Mouse (Mus musculus) erythroblast, adult 5-6 weeks (primary cell): ENCODE data around the gene Mrps6. TPM values are rescaled to one million over a fixed set of nuclear protein-coding genes. Genes with fewer than 3 reads are reported as not detected.

Experiments used
- ATAC-seq: replicated peaks from 2 replicates; pipeline ENCODE4 v1.8.0; 2016; ENCODE audit warnings: moderate number of reproducible peaks, mild to moderate bottlenecking, moderate TSS enrichment, inconsistent platforms; ENCODE audit not compliant: poor library complexity, low FRiP score, severe bottlenecking
- total RNA-seq, 2 experiments: library from RNA; stranded (forward) in 1 of 2; stranded (reverse) in 1 of 2; fragments of 150-400 nt in 1 of 2; fragments of 200-764, 138-1000 nt in 1 of 2; gene quantifications; 2 replicates each; pipeline versions ENCODE4 v1.2.3 to v1.2.4; 2015 to 2017; ENCODE audit warnings: low replicate concordance in 2 of 2

Mrps6 gene
- total RNA-seq, 2 experiments from 2014 or later = 5.5 TPM; not detected in 1

DNA sequence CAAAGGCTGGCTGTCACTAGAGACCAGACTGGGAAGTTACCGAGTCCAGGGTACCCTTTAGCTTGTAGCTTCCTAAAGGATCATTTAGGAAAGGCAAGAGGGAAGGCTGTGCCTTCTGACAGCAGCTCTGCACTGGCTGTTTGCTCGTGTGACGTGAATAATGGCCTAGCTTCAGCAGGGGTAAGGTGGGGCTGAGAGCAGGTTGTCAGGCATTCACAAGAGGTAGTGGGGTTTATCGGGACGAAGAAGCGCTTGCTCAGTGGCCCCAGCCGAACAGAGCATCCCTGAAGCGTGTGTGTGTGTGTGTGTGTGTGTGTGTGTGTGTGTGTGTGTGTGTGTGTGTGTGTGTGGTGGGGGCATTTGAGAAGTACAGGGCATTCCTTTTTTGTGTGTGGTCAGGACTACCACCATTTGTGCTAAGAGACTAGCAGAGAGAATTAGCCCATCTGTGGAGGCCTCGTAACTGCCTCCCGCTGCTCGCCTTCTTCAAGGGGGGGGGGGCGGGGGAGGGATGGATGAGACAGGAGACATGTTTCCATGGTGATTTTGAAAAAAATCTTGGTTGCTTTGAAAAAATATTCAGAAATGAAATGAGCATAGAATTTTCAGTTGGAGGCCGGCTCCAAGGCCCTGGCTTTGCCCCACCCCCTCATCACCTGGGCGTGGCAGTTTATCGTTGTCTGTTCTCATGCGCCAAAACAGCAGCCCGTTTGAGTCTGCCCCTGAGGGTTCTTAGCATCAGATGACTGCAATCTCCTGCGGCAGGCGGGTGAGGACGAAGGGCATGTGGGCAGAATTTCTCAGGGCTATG, 57.7 kb downstream of the Mrps6 start:
- ATAC-seq = no peak

DNA sequence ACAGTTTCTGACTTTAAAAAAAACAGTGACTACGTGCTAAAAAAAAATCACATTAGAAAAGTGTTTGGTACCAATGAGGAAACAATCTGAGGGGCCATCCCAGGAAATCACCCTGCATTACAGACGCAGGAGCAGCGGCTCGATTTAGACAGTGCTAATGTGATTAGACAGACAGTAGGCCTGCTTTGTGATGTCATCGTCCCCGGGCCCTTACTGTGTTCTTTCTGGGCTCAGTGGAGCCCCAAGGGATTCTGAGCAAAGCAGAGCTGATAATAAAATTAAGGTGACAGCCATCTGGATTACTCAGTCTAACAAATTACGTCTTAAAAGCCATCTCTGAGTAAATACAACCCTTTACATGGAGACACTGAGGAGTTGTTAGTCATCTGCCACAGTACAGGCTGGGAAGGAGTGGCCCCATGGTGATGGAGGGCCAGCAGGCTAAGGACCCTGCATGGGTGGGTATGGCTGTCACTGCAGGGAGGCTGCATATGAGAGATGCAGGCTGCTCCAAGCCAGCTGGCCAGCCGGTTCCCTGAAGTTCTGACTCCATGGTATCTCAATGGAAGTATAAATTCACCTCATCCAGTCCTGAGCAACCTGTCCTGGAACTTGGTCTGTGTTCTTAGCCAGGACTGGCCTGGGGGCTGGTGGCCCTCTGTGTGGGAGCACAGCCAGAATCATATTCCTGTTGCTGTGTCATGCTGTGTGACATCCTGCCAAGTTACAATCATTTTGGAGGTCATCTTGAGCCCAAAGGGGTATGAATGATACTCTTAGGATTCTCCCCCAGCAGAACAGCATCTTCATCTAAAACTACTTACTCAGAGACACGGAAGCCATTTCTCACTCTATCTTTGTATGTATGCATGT, 59.5 kb downstream of the Mrps6 start:
- ATAC-seq = no peak

DNA sequence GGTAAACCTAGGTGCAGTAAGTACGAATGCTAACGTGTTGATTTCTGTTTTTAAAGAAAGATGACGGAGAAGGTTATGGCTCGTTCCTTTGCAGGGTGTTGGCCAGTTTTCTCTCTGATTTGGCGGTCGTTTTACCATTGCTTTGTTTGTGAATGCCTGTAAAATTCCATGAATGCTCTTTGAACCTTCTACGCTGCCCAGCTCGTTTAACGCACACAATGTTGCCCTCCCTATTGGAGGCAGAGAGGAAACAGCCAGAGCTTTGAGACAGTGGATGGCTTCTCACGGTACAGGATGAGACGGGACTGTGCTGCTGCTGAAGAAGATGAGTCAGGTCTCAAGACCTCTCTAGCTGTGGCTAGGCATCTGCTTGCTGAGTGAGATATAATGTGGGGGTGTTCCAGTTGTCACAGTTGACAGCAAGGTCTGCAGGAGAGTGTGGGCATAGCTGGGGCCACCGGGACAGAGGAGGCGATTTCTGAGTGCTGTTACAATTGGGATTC, 61.0 kb downstream of the Mrps6 start:
- ATAC-seq = no peak

DNA sequence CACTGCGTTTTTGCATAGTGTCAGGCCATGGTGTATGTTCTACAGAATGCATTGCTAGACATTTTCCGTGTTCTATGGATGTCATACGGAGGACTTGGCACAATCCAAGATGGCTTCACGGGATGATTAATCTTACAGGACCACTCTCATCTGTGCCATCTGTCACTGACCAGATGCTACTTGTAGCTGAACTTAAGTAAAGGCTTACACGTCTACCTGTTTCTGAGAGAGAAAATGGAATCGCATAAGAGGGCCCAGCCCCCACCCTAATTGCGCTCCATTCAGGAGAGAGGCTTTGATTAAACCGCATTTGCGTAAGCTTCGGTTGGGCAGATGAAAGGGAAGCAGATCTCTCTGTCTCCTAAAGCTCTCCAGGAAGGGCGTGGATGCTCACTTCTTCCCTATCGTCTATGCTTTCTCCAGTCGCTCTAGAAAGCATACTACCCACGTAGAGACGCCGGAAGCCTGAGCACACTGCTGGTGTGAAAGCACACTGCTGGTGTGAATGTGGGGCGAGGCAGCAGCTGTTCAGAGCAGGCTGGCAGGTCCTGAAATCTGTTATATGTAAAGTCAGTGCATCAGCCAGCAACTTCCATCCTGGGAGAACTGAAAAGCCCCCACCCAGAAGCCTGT, 62.9 kb downstream of the Mrps6 start:
- ATAC-seq = no peak

DNA sequence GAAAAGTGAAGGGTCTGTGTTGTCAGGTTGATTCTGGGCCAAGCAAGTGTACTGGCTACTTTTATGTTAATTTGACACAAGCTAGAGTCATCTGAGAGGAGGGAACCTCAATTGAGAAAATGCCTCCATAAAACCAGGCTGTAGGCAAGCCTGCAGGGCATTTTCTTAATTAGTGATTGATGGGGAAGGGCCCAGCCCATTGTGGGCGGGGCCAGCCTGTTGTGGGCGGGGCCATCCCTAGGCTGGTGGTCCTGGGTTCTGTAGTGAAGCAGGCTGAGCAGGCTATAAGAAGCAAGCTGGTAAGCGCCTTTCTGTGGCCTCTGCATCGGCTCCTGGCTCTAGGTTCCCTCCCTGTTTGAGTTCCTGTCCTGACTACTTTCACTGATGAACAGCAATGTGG, 69.2 kb downstream of the Mrps6 start:
- no peak for ATAC-seq

DNA sequence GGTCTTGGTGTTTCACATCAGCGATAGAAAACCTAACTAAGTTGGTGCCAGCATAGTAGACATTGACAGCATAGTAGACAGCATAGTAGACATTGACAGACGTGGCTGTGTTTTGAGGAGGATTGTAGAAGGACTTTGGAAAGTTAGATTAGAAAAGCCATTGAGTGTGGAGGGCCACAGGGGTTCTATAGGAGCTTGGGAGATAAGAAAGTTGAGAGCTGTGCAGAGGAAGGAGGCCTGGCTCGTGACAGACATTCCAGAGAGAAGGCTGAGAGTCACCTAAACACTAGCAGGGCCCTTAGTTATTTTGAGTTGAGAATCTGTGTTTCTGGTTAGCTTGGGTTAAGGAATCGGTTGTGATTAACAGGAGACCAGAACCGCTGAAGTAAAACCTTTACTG, 69.6 kb downstream of the Mrps6 start:
- ATAC-seq = no peak

DNA sequence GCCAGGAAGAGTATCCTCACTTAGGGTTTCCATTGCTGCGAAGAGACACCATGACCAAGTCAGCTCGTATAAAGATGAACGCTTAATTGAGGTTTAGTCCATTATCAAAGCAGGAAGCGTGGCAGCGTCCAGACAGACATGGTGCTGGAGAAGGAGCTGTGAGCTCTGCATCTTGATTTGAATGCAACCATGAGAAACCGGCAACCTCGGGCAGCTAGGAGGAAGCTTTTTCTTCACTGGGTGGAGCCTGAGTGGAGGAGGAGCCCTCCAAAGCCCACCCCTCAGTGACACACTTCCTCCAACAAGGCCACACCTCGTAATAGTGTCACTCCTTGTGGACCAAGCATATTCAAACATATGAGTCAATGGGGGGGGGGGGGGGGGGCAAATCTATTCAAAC, 71.8 kb downstream of the Mrps6 start:
- ATAC-seq = no peak

DNA sequence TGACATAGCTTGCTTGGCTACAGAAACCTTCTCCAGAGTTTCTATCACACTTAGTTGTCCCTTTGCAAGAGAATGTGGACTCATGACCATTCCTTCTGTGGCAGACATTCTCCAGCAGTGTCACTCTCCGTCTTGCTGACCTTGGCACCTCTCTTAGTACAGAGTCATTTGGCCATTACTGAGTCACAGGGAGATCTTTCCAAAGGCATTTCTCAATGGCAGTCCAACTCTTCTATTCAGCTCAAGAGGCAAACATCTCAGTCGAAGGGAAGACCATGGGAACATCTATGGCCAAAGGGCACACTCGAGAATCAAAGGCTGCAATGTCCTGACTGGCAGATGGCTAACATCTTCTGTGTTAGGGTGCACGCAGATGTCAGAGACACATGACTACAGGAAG, 74.4 kb downstream of the Mrps6 start:
- no peak for ATAC-seq

DNA sequence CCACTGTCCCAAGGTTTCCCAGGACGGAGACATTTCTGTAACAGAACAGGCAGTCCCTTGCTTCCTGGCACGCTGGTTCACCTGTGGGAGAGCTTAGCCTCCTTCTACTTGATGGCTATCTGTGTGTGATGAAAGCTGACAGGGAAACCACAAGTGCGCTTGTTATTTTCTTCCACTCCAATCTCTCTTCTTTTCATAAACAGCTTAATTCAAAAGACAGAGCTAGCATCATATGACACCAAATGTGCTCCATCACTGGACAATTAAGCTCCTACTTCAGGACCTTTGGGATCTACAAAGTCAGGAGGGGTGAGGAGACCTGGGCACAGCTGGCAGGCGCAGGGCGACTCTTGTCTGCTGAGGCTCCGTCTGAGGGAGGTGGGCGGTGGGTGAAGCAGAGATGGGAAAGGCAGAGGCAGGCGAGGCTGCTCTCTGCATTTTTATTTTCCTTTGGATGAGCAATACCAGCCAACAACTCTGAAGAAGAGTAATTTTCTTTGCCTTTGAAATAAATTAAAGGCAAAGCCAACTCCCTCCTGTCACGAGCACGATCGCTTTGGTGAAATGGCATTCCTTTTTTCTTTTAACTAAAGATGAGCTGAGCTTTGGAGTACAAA, 76.2 kb downstream of the Mrps6 start:
- no peak for ATAC-seq

DNA sequence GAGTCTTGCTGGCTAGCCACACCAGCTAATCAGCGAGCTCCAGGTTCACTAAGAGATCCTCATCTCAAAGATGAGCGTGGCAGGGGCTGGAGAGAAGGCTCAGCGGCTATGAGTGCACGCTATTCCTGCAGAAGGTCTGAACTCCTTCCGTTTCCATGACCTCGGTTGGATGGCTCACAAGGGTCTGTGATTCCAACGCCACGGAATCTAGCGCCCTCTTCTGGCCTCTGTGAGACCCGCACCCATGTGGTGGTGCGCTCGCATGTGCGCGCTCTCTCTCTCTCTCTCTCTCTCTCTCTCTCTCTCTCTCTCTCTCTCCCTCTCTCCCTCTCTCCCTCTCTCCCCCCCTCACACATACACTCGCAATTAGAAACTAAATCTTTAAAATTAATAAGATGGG, 78.2 kb downstream of the Mrps6 start:
- ATAC-seq = no peak

DNA sequence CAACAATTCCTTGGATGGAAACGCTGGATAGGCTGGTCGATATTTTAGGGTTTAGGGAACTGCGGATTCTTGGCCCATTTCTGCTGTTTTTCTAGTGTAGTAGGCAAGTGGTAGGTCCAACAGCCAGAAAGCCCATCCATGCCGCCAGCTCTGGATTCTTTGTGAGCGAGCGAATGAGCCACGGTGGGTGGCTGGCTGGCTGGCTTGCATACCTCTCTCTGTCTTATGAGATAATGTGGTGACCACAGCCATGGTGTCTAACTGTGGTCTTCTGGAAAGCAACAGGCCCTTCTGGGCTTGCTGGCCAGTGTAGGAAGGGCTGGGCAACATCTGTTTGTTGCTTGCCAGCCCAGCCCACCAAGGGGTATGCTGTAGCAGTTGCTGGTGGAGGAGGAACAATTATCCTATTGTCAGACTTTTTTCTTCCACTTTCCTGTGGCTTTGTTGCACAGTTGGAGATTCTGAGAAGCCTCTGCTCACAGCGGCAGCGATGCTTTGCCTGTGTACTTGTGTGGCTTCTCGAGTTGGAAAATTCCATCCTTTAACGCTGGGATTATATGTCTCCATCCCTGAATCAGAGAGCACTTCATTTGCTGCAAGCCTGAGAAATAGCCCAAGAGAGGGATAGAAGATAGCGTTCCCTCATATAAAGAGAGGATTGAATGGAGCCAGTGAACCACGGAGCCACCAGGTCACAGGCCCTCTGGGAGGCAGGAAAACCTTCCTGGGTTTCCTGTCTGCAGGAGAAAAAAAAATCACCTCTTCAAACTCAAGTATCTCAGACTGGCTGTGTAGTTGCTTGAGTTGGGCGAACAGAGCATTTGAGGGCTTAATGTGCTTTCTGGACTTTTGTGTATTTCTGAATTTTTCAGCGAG, 81.6 kb downstream of the Mrps6 start:
- no peak for ATAC-seq

DNA sequence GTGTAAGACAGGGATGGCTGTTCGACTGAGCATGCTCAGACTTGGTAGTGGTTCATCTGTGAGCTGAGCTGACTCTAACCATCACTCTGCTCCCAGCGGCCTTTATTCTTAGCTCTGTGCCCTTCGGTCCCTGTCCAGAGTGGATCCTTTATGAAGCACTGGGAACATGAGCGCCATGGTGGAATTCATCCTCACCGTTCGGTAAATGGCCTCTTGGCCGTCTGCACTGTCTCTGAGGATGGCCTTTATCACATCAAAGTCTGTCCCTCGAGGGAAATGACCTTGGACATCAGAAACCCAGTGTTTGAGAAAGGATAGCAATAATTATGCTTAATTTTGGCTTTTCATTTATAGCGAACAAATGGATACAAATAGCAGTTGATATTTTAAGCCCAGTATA, 82.3 kb downstream of the Mrps6 start:
- ATAC-seq = no peak

DNA sequence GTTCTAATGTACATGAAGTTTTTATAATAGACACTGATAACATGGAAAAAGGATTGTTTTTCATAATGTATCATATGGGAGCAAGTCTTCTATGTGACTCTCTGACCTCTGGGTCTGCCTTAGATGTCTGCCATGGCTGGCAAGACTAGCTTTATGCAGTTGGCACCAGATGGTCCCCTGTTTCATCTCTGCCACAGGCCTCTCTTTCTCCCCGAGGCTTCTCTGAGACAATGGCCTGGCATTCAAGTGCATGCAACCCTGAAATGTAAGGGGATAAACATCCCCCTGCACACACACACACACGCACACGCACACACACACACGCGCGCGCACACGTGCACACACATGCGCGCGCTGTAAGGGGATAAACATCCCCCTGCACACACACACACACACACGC, 83.0 kb downstream of the Mrps6 start:
- no peak for ATAC-seq

DNA sequence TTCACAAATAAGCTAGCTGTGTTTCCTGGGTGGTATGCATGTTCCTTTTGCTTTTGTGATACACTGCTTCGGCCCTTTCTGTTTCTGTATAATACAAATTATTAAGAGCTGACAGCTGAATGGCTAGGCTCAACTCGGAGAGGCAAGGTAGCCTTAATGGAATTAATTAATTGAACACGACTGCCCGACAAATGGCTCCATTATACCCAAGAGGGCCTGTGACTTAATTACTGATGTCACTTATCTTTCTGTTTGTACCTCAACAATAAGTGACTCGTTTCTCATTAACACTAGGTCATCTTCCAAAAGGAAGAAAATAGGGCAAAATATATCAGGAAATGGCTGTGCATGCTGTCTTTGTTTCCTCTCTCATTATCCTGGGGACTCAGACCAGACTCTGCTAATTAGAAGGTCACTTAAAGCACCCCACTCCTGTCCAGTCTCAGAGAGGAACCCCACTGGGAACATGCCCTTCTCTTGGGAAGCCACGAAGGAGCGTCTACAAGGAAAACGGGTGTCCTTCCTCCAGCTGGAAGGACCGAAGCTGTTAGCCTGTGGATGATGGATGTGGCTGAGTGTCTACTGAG, 84.4 kb downstream of the Mrps6 start:
- ATAC-seq = no peak

DNA sequence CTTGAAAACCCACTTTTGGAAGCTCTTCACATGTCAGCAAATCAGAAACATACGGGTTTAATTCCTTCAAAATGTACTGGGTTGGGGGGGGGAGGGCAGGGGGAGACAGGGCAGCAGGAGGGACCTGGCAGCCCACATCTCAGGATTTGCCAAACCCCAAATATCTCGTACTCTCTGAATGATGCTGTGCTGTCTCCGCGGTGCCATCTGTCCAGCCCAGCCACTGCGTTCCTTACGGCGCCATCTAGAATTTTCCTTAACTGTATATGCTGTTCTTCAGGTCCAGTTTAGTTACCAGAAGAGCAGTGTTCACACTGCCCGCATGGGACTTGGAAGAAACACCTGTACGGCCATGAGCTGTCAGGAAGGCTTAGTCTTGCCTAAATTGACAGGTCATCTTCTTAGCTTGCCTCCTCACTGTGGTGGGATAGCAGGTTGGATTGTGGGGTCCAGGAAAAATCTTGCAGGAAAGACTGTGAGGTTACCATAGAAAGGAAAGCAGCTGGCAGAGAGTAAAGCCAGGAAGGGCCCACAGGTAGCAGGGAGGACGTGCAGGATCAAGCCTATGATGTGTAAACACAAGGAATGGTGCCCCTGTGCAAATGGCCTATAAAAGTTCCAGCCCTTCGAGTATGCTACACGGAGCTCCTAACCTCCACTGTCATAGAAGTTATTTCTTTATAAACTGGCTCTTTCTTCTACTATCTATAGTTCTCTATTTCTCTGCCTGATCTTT, 89.7 kb downstream of the Mrps6 start:
- ATAC-seq = no peak

DNA sequence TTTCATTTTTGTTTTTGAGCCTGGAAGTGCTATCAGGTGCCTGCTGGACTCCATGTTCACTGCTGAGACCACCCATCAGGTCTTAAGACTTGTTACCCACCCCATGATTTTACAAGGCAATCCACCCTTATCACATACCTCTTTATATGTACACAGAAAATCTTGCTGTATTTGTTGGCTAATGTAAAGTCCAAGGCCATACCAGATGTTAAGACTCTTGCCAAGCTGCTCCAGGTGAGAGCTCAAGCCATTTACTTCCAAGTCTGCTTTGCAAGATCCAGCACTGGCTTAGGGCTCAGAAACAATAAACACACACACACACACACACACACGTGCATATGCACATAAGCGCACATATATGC, 90.3 kb downstream of the Mrps6 start:
- no peak for ATAC-seq

DNA sequence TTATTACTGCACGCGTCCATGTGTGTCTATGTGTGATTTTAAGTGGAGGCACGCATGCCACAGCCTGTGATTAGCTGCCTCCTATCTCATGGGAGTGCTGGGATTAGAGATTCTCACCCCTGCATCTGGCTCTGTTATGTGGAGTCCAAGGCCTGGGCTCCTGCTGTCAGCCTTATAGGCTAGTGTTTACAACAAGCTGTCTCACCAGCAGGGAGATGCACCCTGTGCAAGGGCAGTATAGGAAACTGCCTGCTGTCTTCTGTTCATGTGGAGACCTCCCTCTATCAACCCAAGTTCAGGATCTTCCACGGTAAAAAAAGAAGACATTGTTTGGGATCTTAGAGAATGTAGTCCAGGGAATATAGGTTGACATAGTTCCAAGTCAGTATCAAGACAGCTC, 92.9 kb downstream of the Mrps6 start:
- ATAC-seq = no peak

DNA sequence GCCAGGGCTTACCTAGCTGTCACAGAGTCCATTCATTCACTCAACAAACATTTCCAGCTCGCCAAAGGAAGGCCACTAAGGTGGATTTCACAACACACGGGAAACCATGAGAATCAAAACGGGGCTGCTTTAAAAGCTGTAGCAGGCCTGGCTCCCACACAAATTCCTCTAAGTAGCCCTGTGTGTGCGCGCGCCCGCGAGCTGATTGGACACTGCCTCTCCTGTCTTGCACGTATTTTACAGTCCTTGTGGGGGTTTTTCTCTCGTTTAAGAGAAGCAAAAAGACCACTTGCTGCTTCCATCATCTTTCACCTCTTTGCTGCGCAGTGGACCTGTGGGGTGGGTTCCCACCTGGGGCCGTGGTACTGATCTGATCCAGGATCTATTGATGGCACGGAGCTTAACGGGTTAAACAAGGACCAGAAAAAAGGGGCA, 100.0 kb downstream of the Mrps6 start:
- ATAC-seq = no peak
